Mouse (Mus musculus): Measurements from ENCODE around the gene Ptrh1. TPM values are rescaled to one million over a fixed set of nuclear protein-coding genes. Genes with fewer than 3 reads are reported as not detected.

The Ptrh1 gene
- total RNA-seq, 2 experiments from 2014 or later = 6.0 to 7.5 TPM

DNA sequence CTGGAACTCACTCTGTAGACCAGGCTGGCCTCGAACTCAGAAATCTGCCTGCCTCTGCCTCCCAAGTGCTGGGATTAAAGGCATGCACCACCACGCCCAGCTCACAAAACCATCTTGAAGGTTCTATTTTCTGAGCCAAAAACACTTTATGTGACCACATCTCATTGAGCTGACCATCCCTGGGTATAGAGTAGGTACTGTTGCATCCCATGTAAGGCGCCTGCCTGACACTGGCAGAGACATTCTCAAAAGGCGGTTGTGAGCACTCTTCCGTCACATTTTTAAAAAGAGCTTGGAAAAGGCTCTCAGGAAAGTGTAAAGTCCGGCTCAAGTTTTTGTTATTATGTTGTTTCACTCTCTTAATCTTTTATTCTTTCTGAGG lies 18.9 kb upstream of the Ptrh1 start:
- DNase-seq (ENCODE audit: low spot score in 2 of 2) = no peak

DNA sequence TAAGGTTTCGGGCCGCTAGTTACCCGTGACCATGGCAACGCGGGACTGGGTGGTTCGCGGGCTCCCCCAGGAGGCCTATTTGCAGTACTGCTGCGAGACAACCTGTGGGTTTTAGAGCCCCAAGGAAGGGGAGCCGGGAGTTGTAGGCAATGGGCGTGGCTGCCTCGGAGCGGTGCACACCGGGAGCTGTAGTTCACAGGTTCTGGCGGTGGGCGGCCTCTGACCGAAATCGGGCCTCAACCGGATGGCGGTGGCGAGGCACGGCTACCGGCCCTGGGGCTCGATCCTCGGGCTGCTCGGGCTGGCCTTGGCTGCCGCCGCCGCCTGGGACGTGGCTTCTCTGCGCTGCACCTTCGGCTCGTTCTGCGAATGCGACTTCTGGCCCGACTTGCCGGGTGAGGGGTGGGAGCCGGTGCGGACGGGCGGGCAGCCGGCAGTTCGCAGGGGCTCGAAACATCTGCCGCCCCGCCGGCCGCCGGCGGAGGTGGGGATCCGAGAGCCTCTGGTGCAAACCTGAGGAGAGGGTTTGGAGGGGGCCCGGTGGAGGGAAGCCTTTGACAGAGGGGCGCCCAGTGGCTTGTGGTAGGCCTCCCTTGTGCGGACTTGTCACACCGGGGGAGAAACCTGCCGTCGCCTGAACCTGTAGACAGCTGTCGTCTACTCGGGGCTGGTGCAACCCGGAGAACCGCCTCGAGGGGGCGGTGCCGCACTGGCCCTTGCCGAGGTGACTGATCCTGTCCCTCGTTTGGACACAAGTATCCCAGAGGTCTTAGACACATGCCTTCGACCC lies 18.3 kb upstream of the Ptrh1 start, which contains the start of gene Tor2a:
Gene Tor2a, plus strand, starts transcription at position 179 of the 790 bp plus-strand sequence.
- peak; percentile 96 to 98 for DNase-seq (ENCODE audit: low spot score in 2 of 2)

DNA sequence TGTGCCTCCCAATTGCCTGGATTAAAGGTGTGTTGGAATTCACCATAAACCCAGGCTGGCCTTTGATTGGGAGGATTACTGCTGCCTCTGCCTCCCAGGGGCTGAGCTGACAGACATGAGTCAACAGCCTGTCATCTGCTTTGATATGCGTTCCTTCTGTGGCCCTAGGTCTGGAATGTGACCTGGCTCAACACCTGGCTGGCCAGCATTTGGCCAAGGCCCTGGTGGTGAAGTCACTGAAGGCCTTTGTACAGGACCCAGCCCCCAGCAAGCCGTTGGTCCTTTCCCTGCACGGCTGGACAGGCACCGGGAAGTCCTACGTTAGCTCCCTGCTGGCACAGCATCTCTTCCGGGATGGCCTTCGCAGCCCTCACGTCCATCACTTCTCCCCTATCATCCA lies 17.1 kb upstream of the Ptrh1 start:
- no peak for DNase-seq (ENCODE audit: low spot score in 2 of 2)

DNA sequence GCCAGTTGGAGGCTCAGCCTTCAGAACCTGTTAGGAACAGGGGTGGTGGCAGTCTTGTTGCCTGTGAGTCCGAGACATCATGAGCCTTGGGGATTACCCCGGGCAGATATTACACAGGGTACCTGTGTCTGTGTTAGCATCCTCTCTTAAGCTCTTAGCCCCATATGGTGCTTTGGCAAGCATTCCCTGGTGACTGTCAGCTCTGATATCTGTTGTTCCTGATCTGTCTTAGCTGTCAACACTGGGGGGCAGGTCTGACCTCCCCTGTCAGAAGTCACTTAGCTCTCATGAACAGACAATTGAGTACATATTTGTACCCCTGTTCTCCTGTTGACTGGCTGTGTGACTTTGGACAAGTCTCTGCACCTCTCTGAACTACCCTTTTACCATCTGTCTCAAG lies 16.6 kb upstream of the Ptrh1 start:
- peak in 1 of 2 experiments; percentile 28 for DNase-seq (ENCODE audit: low spot score in 2 of 2)

DNA sequence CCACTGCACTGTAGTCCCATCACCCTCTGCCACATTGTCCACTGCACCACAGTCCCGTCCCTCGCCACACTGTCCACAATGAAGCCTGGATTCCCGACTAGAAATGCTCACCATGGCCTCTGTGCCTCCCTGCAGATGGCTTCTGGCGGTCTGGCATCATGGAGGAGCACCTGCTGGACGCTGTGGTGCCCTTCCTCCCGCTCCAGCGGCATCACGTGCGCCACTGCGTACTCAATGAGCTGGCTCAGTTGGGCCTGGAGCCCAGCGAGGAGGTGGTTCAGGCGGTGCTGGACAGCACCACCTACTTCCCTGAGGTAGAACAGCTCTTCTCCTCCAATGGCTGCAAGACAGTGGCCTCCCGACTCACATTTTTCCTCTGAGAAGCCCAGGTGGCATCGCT lies 14.2 kb upstream of the Ptrh1 start:
- no peak for DNase-seq (ENCODE audit: low spot score in 2 of 2)

DNA sequence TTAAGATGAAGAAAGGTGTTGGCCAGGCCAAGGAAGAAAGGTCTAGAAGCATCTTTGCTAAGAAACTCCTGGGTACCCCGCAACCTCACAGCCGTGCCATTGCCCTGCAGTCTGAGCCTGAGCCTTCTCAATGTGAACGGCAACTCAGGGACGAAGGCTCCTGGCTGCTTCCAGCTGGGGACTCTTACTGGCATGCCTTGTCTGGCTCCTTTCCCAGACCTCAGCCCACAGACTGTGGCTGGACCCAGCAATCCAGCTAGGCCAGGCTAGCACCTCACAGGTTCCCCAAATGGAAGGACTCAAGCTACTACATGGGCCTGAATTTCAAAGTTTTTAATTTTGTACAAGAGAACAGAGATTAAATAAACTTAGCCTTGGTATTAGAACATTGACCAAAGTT lies 13.7 kb upstream of the Ptrh1 start:
- no peak for DNase-seq (ENCODE audit: low spot score in 2 of 2)

DNA sequence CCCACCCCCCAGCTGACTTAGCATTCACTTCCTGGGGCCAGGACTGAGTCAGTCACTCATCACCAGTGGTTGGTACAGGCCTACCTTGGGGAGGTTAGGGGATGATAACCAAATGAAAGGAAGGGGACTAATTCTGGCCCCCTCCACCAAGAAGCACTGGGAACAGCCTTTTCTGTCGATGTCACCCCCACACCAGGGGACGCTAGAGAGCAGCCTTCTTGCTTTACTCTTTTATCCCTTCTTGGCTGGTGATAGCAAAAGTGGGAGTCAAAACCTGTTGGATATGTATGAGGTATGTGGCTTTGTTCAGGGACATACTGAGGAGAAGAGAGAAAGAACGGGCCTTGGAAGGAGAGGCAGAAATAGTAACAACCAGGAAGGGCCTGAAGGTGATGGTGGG lies 12.2 kb upstream of the Ptrh1 start:
- DNase-seq (ENCODE audit: low spot score in 2 of 2) = no peak

DNA sequence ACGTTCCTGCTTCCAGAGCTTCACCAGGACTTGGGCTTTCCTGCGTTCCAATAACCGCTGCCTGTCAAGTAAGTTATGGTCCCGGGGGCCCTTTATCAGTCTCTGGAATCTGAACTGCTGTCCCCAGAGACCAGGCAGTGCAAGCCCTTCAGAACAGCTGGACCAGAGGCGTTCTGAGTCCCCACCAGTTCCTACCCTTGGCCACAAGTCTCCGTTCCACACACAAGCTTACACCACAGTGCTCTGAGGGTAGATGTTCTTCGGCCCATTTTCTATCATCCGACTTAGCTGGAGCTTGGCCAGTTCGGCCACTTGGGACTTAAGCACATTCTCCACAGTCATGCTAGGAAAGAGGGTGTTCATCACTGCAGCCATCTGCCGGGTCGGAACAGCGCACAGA lies 8.3 kb upstream of the Ptrh1 start:
- DNase-seq (ENCODE audit: low spot score in 2 of 2) = no peak

DNA sequence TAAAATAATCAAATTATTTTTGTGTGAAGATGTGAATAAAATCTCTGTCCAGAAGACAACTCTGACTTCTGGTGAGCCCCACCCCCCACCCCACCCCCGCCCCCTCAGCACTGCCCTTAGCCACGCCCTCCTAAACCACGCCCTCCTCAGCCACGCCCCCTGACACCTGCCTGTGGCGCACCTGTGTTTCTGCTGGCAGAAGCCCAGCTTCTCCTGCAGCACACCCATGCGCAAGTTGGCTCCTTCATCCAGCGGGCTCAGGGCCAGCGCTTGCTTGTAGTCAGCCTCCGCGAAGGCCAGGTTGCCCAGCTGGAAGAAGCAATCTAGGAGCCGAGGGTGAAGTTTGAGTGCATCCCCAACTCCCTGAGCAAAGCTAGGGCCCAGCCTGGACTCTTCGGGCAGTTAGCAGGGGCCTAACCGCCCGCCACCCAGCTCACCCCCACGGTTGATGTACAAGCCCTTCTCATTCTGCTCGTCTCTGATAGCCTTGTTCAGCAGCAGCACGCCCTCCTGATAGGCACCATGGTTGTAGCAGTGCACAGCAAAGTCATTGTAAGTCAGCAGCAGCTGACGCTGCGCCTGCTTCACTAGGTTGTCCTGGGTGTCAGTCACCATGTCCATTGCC lies 6.8 kb upstream of the Ptrh1 start:
- no peak for DNase-seq (ENCODE audit: low spot score in 2 of 2)

DNA sequence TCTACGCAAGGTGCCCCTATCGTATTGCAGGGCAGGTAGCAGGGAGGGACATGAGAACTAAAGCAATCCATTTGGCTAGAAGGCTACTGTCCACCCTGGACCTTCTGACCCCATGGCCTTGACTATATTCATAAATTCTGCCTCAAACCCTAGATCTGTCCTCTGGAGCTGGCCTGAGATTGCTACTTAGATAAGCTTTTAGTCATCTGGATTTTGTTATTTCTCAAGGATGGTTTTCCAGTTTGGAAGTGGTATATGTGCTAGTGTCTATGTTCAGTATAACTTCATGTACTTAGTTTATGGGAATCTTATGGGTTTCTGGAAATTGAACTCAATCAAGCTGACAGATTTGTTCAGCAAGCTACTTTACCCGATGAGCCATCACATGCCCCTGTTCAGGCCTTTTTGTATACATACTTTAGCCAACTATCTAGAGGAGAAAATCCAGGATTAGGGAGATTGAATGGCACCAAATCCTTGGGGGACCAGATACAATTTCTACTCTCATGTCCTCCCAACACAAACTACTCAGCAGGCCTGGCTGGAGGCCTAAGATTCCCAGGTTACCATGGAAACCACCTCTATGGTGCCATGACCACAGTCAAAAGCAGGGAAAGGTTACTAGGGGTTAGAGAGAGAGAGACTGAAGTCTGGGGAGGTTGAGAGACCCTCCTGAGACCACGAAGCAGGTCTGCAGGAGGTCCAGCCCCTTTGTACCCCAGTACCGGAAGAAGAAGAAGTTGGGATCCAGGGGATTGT lies 6.1 kb upstream of the Ptrh1 start:
- no peak for DNase-seq (ENCODE audit: low spot score in 2 of 2)

DNA sequence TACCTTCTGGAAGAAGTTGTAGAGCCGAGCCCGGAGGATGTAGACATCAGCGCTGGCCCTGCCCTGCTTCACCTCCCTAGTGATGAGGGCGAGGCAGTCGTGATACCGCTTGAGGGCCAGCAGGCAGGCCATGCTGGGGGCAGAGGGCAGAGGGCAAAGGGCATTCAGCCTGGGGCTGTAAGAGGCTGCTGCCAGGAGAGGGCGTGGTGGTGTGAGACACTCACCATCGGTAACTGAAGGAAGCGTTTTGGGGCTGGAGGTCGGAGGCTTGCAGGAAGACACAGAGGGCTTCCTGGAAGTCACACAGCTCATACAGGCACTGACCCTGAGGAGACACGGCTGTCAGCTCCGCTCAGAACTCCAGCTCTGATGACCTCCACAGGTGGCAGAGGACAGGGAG lies 3.7 kb upstream of the Ptrh1 start:
- no peak for DNase-seq (ENCODE audit: low spot score in 2 of 2)

DNA sequence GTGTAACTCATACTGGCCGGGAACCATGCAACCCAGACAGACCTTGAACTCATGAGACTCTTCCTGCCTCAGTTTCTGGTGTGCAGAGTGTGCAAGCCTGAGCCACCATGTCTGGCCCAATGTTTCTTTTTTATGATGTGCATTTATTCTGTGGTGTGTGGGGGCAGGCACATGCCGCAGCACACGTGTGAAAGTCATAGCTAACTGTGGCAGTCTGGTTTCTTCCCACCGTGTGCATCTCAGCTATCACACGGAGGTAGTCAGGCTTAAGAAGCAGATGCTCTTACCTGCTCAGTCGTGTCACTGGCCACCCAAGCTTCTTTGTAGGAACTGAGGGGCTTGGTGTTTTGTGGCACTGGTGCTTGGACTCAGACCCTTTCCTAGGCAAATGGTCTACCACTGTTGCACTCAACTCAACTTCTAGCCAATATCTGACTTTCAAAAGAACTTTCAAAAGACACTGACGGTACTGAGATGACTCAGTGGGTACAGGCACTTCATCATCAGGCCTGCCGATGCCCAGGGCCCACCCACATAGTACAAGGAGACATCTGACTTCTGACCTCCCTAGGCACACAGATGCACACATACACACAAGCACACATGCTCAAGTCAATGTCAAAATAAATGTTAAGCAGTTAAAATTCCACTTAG lies 2.8 kb upstream of the Ptrh1 start:
- no peak for DNase-seq (ENCODE audit: low spot score in 2 of 2)

DNA sequence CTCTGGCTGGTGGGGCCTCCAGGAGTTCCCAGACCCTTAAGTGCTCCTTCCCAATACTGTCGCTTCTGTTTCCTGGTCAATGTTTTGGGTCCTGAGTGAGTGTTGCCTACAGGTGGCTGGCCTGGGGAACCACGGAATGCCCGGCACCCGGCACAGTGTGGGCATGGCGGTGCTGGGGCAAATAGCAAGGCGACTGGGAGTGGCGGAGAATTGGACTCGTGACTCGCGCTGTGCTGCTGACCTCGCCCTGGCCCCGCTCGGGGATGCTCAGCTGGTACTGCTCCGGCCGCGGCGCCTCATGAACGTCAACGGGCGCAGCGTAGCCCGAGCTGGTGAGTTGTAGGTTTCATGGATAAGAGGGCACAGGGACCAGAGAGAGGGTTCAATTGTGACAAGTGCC lies 606 bp downstream of the Ptrh1 start:
- no peak for DNase-seq (ENCODE audit: low spot score in 2 of 2)

DNA sequence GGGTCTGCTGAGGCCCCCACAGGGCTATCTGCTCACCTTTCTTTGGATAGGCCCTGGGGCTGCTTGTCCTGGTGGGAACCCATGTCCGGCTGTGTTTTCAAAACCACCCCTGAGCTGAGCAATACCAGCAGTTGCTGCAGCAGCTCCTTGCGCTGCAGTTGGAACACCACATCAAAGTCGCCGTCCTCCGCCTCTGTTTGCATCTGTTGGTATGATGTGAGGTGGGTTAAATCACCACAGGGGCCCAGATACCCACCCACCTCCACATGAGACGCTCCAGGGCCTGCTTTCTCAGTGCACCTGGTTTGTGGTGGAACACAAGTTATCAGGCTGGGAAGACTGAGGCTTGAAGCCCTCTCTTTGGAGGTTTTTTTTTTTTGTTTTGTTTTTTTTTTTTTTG lies 2.5 kb downstream of the Ptrh1 start:
- DNase-seq (ENCODE audit: low spot score in 2 of 2) = no peak

DNA sequence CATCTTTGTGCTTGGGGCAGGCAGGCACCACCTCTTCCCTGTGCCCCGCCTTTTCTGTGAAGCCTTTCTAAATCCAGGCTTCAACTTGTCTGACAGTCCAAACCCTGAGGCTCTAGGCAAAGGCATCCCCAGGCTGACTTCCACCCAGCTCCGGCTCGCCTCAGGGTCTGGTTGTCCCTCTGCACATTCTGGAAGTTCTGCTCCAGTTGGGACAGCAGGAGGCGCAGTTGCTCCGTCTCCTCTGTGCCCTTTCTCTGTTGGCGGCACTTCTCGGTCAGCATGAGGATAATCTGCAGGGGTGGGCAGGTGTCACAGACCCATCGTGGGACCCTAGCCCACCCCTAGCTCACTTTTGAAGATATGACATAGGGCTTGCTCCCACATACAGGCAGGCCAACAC lies 3.5 kb downstream of the Ptrh1 start:
- DNase-seq (ENCODE audit: low spot score in 2 of 2) = peak; percentile 37 to 67

DNA sequence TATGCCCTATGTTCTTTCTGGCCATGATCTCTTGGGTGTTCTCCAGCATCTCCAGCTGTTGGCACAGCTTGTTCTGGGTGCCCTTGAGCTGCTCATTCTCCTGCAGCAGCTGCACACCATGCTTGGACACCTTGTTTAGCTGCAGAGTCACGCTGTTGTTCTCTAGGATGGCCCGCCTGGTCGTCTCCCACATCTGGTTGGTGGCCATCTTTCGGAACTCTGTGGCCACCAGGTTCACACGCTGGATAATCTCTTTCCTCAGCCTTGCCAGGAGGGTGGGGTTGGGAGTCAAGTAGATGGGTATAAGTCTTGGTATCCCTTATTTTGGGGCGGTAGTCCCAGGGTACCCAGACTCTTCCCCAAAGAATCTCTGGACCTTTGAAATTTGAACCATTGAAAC lies 4.1 kb downstream of the Ptrh1 start:
- no peak for DNase-seq (ENCODE audit: low spot score in 2 of 2)

DNA sequence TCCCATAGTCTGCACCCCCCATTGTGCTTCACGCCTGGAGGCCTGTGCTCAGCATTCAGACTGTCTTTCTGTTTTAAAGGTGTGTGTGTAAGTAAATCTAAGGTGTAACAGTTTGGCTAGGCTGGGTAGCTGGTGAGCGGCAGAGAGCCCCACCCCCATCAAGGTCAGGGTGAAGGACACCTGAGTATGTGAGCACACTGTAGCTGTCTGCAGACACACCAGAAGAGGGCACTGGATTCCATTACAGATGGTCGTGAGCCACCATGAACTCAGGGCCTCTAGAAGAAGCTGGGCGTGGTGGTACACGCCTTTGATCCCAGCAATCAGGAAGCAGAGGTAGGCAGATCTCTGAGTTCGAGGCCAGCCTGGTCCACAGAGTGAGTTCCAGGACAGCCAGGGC lies 6.1 kb downstream of the Ptrh1 start:
- no peak for DNase-seq (ENCODE audit: low spot score in 2 of 2)

DNA sequence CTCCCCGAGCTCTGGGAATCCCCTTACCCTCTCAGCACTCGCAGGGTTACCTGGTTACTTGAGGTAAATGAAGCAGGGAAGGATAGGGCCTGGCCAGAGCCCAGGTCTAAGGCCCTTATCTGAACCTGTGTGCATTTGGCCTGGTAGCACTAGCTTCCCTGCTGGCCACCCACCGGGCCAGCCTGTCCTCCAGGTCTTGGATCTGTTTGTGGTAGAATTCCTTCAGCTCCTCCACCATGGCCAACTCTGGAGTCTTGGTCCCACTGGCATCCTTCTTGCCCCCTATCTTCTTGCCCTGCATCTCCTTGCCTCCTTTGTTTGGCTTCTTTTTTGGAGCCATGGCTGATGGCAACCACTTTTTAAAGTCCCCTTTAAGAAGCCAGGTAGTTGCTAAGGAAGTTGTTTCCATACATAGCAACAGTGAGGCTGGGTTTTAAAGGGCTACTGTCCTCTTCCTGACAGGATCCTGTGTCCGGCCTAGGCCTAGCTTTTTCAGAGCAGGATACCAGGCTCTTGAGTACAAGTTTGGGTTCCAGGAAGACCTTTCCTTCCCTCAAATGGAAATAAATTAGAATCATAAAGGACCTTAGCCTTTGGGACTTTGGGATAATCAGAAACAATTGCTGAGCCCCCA lies 8.6 kb downstream of the Ptrh1 start, which contains the start of gene Cfap157:
Gene Cfap157, minus strand, starts transcription at position 381 of the 634 bp plus-strand sequence.
- no peak for DNase-seq (ENCODE audit: low spot score in 2 of 2)

DNA sequence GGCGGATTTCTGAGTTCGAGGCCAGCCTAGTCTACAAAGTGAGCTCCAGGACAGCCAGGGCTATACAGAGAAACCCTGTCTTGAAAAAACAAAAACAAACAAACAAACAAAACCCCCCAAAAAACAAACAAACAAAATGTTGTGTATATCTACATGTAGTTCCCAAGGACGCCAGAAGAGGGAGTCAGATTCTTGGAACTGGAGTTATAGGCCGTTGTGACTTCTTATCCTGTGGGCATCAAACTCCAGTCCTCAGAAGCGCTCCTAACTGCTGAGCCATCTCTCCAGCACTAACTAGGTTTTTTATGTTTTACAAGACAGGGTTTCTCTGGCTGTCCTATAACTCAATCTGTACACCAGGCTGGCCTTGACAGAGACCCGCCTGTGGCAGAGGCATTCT lies 11.6 kb downstream of the Ptrh1 start:
- DNase-seq (ENCODE audit: low spot score in 2 of 2) = no peak

DNA sequence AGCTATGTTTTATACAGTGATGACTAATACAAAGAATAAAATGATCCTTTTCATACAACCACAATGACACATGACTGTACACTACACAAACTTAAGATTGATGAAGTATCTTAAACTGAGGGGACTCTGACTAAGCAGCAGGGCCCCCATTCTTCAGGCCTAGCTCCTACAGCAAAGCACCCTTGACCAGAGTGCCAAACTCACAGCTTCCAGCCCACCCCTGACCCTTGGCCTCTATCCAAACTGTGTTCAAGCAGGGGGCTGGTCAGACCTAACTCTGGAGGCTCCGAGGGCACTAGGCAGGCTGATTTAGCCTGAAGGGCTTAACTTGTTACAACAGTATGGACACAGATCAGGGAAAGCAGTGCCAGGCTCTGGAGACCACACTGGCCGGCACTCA lies 13.0 kb downstream of the Ptrh1 start:
- DNase-seq (ENCODE audit: low spot score in 2 of 2) = no peak

DNA sequence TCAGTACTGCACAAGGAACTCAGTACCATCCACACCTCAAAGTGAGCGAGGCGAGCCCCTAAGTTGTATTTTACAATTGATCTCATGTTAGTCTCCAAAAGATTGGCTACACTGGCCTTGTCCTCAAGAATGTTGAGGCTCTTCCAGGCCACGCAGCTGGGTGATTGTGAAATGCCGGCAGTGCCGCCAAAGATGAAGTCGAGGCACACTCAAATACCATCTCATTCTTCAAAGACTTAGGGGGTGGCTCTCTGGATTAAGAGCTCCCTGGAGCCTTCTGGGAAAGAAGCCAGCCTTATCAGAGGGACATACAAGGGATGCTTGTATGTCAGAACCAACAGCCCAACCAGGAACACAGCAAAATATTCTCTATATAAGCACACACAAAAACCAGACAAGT lies 15.7 kb downstream of the Ptrh1 start:
- DNase-seq (ENCODE audit: low spot score in 2 of 2) = no peak
